Mouse (Mus musculus) G1E (cell line): ENCODE measurements around the gene Hist2h2bb. TPM values are rescaled to one million over a fixed set of nuclear protein-coding genes. Genes with fewer than 3 reads are reported as not detected.
"Not testable (repeated sequence)": the region's sequence is repeated elsewhere in the genome, so short reads cannot be mapped to it uniquely, and the experiment has no call there.

Experiments used
- ATAC-seq: 2 replicates; pipeline ENCODE4 v1.8.0; 2016; ENCODE audit warnings: mild to moderate bottlenecking; ENCODE audit not compliant: insufficient number of reproducible peaks, poor library complexity, low FRiP score, severe bottlenecking; ENCODE audit errors: extremely low read depth
- DNase-seq: peaks from one replicate; pipeline ENCODE4 v3.0.0; 2012; ENCODE audit warnings: low spot score
- H3K27me3 ChIP-seq: 2 replicates; pipeline ENCODE4 v1.6.1; 2012; ENCODE audit warnings: mild to moderate bottlenecking, low read length, inconsistent platforms; ENCODE audit not compliant: insufficient read depth
- H3K36me3 ChIP-seq: replicated peaks from 2 replicates; pipeline ENCODE3; 2012; ENCODE audit warnings: mild to moderate bottlenecking, inconsistent platforms
- H3K4me1 ChIP-seq: 2 replicates; pipeline ENCODE4 v1.6.1; 2012; ENCODE audit warnings: low read depth, low read length, inconsistent platforms, mixed read lengths; ENCODE audit not compliant: insufficient read depth
- H3K4me3 ChIP-seq: 2 replicates; pipeline ENCODE4 v1.5.1; 2012; ENCODE audit warnings: low read depth, mild to moderate bottlenecking, inconsistent platforms, low read length, moderate library complexity, mixed read lengths
- H3K9me3 ChIP-seq: replicated peaks from 2 replicates; pipeline ENCODE4 v1.6.1; 2012; ENCODE audit warnings: inconsistent platforms
- CTCF ChIP-seq: IDR thresholded peaks from 2 replicates; pipeline ENCODE4 v1.5.1; 2012; ENCODE audit warnings: low read depth, low read length, inconsistent platforms, mixed read lengths
- GATA1 ChIP-seq: IDR thresholded peaks from 2 replicates; pipeline ENCODE4 v1.6.1; 2012; ENCODE audit warnings: borderline replicate concordance, low read length, inconsistent platforms, mixed read lengths
- GATA2 ChIP-seq: IDR thresholded peaks from 2 replicates; pipeline ENCODE4 v1.6.1; 2012; ENCODE audit warnings: low read depth, low read length, inconsistent platforms, borderline replicate concordance
- POLR2AphosphoS5 ChIP-seq: IDR thresholded peaks from 2 replicates; pipeline ENCODE4 v1.6.1; 2012; ENCODE audit warnings: low read depth, low read length, inconsistent platforms; ENCODE audit not compliant: insufficient replicate concordance
- TAL1 ChIP-seq: conservative IDR thresholded peaks from 2 replicates; pipeline ENCODE4 v1.6.1; 2012; ENCODE audit warnings: low read depth, low read length, inconsistent platforms, mixed read lengths
- polyA plus RNA-seq: library from polyadenylated mRNA; stranded (reverse); fragments of >175 nt; gene quantifications from 2 replicates; pipeline ENCODE4 v1.2.3, GENCODE M21; 2012
- total RNA-seq, 2 experiments: library from RNA; stranded (forward) in 1 of 2; stranded (reverse) in 1 of 2; fragments of 200-1000 nt in 1 of 2; fragments of >200 nt in 1 of 2; fragmentation: Nextera tagmentation in 1 of 2; gene quantifications; 2 replicates each; pipeline ENCODE4 v1.2.3; 2014 to 2017

The Hist2h2bb gene
- total and polyA plus RNA-seq, 3 experiments, result 0.29 to 8,372 (median 2,071) TPM

GRCm38 (mm10) chr3:96240799-96241197 lies 28.8 kb upstream of the Hist2h2bb start:
- H3K4me1 ChIP-seq, result peaks cover 38% of the 10 kb centered on the region
- H3K4me3 ChIP-seq, result no peak overlapping the region
- no peaks in the 10 kb centered on the region for H3K9me3 ChIP-seq
- DNase-seq (no peak), ATAC-seq (no peak)
- no peaks in the 10 kb centered on the region for H3K36me3 ChIP-seq
- no peaks in the 10 kb centered on the region for H3K27me3 ChIP-seq
- no peak for TF ChIP-seq CTCF
- no peak for TF ChIP-seq TAL1
- no peak for TF ChIP-seq GATA2
- TF ChIP-seq GATA1, result no peak
- no peak for TF ChIP-seq POLR2AphosphoS5

- TF ChIP-seq TAL1, result no peak
- no peak for TF ChIP-seq GATA1
- no peak for TF ChIP-seq POLR2AphosphoS5
- TF ChIP-seq CTCF, result no peak
- TF ChIP-seq GATA2, result no peak
- no peak for DNase-seq
Observed at GRCm38 (mm10) chr3:96243921-96244572, 25.5 kb upstream of the Hist2h2bb start.

GRCm38 (mm10) chr3:96245003-96245886 lies 24.3 kb upstream of the Hist2h2bb start, which contains the start of gene Hist2h2aa1:
Gene Hist2h2aa1 (plus strand): TSS chr3:96245497.
- H3K36me3 ChIP-seq, H3K27me3 ChIP-seq, H3K9me3 ChIP-seq, DNase-seq: not testable (repeated sequence)
- ATAC-seq, result peak; percentile 66
- peak within 1 kb of the TSS; percentile 70 for H3K4me3 ChIP-seq
- H3K4me1 ChIP-seq, result peaks cover 35% of the 10 kb centered on the region

More at GRCm38 (mm10) chr3:96243921-96244572, 25.5 kb upstream of the Hist2h2bb start:
- Histone ChIP-seq H3K36me3 (no peaks in the 10 kb centered on the region), H3K9me3 (no peaks in the 10 kb centered on the region), H3K4me1 (peaks cover 31% of the 10 kb centered on the region), H3K27me3 (no peaks in the 10 kb centered on the region), H3K4me3 (no peak overlapping the region; the same call in 1 of the 2 replicates)
- ATAC-seq, result no peak

- not testable (repeated sequence) for H3K36me3 ChIP-seq, H3K4me3 ChIP-seq, DNase-seq, H3K9me3 ChIP-seq, ATAC-seq, H3K27me3 ChIP-seq
- H3K4me1 ChIP-seq, result peaks cover 43% of the 10 kb centered on the region
Observed at GRCm38 (mm10) chr3:96246018-96246417, 23.5 kb upstream of the Hist2h2bb start.

- H3K4me1 ChIP-seq, result peaks cover 45% of the 10 kb centered on the region
- H3K36me3 ChIP-seq, result not testable (repeated sequence)
Observed at GRCm38 (mm10) chr3:96246427-96246856, 23.1 kb upstream of the Hist2h2bb start, which contains the start of gene Hist2h3c1. Gene Hist2h3c1 (plus strand): TSS chr3:96246685.

GRCm38 (mm10) chr3:96247356-96248140 lies 22.0 kb upstream of the Hist2h2bb start:
- no peaks in the 10 kb centered on the region for H3K9me3 ChIP-seq
- ATAC-seq, result no peak
- H3K27me3 ChIP-seq, result no peaks in the 10 kb centered on the region
- TF ChIP-seq POLR2AphosphoS5, result peak; percentile 81; the same call in 1 of the 2 replicates
- no peak for TF ChIP-seq GATA1
- H3K4me1 ChIP-seq, result peaks cover 42% of the 10 kb centered on the region
- no peaks in the 10 kb centered on the region for H3K36me3 ChIP-seq
- H3K4me3 ChIP-seq, result peak overlapping the region; percentile 56
- no peak for DNase-seq

More at GRCm38 (mm10) chr3:96246427-96246856, 23.1 kb upstream of the Hist2h2bb start, which contains the start of gene Hist2h3c1:
- peak within 1 kb of the TSS; percentile 56 for H3K4me3 ChIP-seq
- not testable (repeated sequence) for H3K27me3 ChIP-seq, DNase-seq, H3K9me3 ChIP-seq
- ATAC-seq, result peak; percentile 77
